Mouse (Mus musculus) testis, adult 2 months (tissue): ENCODE data around the gene March9. TPM values are rescaled to one million over a fixed set of nuclear protein-coding genes. Genes with fewer than 3 reads are reported as not detected.

ENCODE experiments used
- H3K27ac ChIP-seq: fragments of 200-500 bp; 2 replicates; pipeline ENCODE4 v1.5.1; 2012; ENCODE audit warnings: low read depth, low read length; ENCODE audit not compliant: control insufficient read depth, insufficient read depth
- H3K27me3 ChIP-seq: fragments of 200-500 bp; 2 replicates; pipeline ENCODE4 v1.6.1; 2012; ENCODE audit warnings: mild to moderate bottlenecking, low read length, moderate library complexity; ENCODE audit not compliant: control insufficient read depth, insufficient read depth
- H3K36me3 ChIP-seq: fragments of 200-500 bp; 2 replicates; pipeline ENCODE4 v1.6.1; 2012; ENCODE audit warnings: mild to moderate bottlenecking, low read length; ENCODE audit not compliant: control insufficient read depth, insufficient read depth
- H3K4me1 ChIP-seq: fragments of 200-500 bp; 2 replicates; pipeline ENCODE4 v1.6.1; 2012; ENCODE audit warnings: low read length; ENCODE audit not compliant: control insufficient read depth, insufficient read depth
- H3K4me3 ChIP-seq: fragments of 200-500 bp; 2 replicates; pipeline ENCODE4 v1.5.1; 2012; ENCODE audit warnings: low read depth, mild to moderate bottlenecking, low read length, moderate library complexity, mixed read lengths; ENCODE audit not compliant: control insufficient read depth
- CTCF ChIP-seq: fragments of 200-500 bp; IDR thresholded peaks from 2 replicates; pipeline ENCODE4 v1.5.1; 2012; ENCODE audit warnings: low read depth, mild to moderate bottlenecking, inconsistent platforms, low read length, moderate library complexity; ENCODE audit not compliant: control insufficient read depth, insufficient read depth, insufficient replicate concordance
- POLR2A ChIP-seq: fragments of 200-500 bp; IDR thresholded peaks from 2 replicates; pipeline ENCODE4 v1.6.1; 2012; ENCODE audit warnings: low read depth, mild to moderate bottlenecking, inconsistent platforms, low read length, moderate library complexity; ENCODE audit not compliant: control insufficient read depth
- polyA plus RNA-seq: library from polyadenylated mRNA; depleted of rRNA; stranded (reverse); fragments of >200 nt; gene quantifications from 2 replicates; pipeline ENCODE4 v1.2.3, GENCODE M21; 2012; rRNA removed

The March9 gene
- polyA plus RNA-seq = 2.1 TPM in 2 replicates

GRCm38 (mm10) chr10:127059968-127060916 lies at the start of gene March9:
Gene March9 (minus strand): TSS chr10:127060184.
- H3K27ac ChIP-seq = no peak within 1 kb of the TSS
- no peaks in the 10 kb centered on the region for H3K36me3 ChIP-seq
- peaks cover 25% of the 10 kb centered on the region for H3K4me1 ChIP-seq
- H3K4me3 ChIP-seq = peak within 1 kb of the TSS; percentile 78
- H3K27me3 ChIP-seq = no peaks in the 10 kb centered on the region
- TF ChIP-seq POLR2A (no peak), CTCF (no peak)

GRCm38 (mm10) chr10:127108262-127108583 lies 48.2 kb upstream of the March9 start:
- Histone ChIP-seq H3K27ac (no peak overlapping the region), H3K4me3 (no peak overlapping the region), H3K27me3 (no peaks in the 10 kb centered on the region), H3K36me3 (no peaks in the 10 kb centered on the region), H3K4me1 (no peaks in the 10 kb centered on the region)
- TF ChIP-seq POLR2A = no peak
- TF ChIP-seq CTCF = no peak

DNA sequence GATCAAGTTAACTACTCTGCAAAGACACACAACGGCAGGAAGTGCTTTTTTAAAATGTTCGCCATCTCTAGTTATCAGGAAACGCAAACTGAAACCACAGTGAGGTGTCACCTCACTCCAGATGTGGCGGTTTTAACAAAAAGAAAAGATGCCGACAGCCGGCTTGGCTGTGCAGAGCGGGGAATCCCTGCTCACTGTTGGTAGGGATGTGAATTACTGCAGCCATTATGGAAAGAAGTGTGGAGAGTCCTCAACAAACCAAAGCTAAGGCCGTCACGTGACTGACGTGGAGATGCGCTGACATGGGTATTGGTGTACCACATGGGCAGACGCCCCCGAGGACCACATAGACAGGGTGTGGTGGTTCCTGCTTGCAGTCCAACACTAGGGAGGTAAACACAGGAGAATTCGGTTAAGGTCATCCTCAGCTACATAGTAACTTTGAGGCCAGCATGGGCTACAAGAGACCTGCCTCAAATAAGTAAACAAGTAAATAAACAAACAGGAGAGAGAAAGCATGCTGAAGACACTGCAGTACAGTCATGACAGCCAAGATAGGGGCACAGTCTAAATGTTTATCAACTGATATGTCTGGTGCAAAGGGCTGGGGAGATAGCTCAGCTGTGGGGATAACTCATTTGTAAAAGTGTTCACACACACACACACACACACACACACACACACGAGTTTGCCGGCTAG lies 47.7 kb upstream of the March9 start:
- Histone ChIP-seq H3K36me3 (no peaks in the 10 kb centered on the region), H3K27ac (no peak overlapping the region), H3K4me3 (no peak overlapping the region), H3K27me3 (no peaks in the 10 kb centered on the region), H3K4me1 (no peaks in the 10 kb centered on the region)
- TF ChIP-seq POLR2A = no peak
- no peak for TF ChIP-seq CTCF

GRCm38 (mm10) chr10:127103631-127104030 lies 43.6 kb upstream of the March9 start:
- Histone ChIP-seq H3K27ac (no peak overlapping the region), H3K4me1 (no peaks in the 10 kb centered on the region), H3K36me3 (no peaks in the 10 kb centered on the region), H3K27me3 (no peaks in the 10 kb centered on the region), H3K4me3 (no peak overlapping the region)
- no peak for TF ChIP-seq CTCF
- no peak for TF ChIP-seq POLR2A

GRCm38 (mm10) chr10:127101151-127101550 lies 41.2 kb upstream of the March9 start:
- TF ChIP-seq CTCF (no peak), POLR2A (no peak)
- H3K27ac ChIP-seq = no peak overlapping the region
- no peaks in the 10 kb centered on the region for H3K36me3 ChIP-seq
- H3K27me3 ChIP-seq = no peaks in the 10 kb centered on the region
- H3K4me1 ChIP-seq = no peaks in the 10 kb centered on the region; the same call in 1 of the 2 replicates
- H3K4me3 ChIP-seq = no peak overlapping the region

DNA sequence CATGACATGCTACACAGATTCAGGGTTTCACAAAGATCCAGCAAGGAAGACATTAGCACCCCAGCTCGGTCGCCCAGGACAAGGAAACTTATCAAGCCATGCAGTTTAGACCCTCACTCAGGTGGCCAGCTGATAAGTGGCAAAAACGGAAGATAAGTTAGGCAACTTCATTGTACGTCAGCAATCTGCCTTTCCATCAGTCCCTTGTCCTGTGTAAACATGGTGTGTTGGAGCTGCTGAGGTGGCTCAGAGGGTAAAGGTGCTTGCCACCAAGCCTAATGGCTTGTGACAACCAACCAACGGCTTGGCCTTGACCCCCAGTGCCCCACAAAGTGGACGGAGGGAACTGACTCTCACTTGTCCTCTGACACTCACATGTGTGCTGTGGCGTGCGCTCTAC lies 40.4 kb upstream of the March9 start:
- no peak overlapping the region for H3K27ac ChIP-seq

DNA sequence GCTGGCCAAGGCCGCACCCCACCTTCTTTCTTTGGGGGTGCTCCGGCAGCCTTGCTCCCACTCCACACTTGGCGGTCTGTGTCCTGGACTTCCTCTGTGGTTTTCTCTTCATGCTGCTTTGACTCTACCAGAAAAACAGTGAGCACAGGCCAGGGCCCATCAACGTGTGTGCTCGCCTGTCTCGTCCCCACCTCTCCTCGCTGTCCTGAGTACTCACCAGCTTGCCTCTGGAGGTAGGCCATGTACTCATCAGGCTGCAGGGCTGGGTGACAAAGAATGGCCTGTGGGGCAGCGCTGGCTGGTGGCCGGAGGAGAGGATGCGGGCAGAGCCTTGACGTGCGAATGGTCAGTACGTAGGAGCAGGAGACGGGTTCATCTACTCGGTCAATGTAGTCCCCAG lies 39.9 kb upstream of the March9 start:
- Histone ChIP-seq H3K27ac (no peak overlapping the region), H3K4me1 (no peaks in the 10 kb centered on the region; the same call in 1 of the 2 replicates), H3K36me3 (no peaks in the 10 kb centered on the region), H3K27me3 (no peaks in the 10 kb centered on the region), H3K4me3 (no peak overlapping the region)
- TF ChIP-seq CTCF (no peak), POLR2A (no peak)

More for the DNA sequence above, 40.4 kb upstream of the March9 start:
- H3K36me3 ChIP-seq = no peaks in the 10 kb centered on the region
- H3K4me1 ChIP-seq = no peaks in the 10 kb centered on the region; the same call in 1 of the 2 replicates
- TF ChIP-seq POLR2A = no peak
- no peak for TF ChIP-seq CTCF
- H3K4me3 ChIP-seq = no peak overlapping the region
- H3K27me3 ChIP-seq = no peaks in the 10 kb centered on the region
